Mouse (Mus musculus): ENCODE measurements around the gene Nckap5. TPM values are rescaled to one million over a fixed set of nuclear protein-coding genes. Genes with fewer than 3 reads are reported as not detected.

Gene Nckap5
- polyA plus RNA-seq, 1 experiment from 2014 or later = 8.8 TPM

- Histone ChIP-seq H3K9ac (no peak overlapping the region), H3K36me3 (no peaks in the 10 kb centered on the region), H3K4me3 (no peak overlapping the region), H3K4me2 (no peak overlapping the region), H3K27ac (no peak overlapping the region), H3K27me3 (no peaks in the 10 kb centered on the region), H3K4me1 (replicated peaks) (no peaks in the 10 kb centered on the region), H3K9me3 (replicated peaks) (no peaks in the 10 kb centered on the region)
- WGBS = 56% methylated on average over 2 of the region's 2 CpGs
- no peak for ATAC-seq (replicated peaks; ENCODE audit: insufficient number of reproducible peaks, insufficient read depth, low FRiP score, low read depth)
Observed at GRCm38 (mm10) chr1:125984570-125984969, 846.0 kb downstream of the Nckap5 start.

GRCm38 (mm10) chr1:125974649-125975048, 856.0 kb downstream of the Nckap5 start:
- no peak overlapping the region for H3K9ac ChIP-seq
- H3K9me3 ChIP-seq (replicated peaks) = no peaks in the 10 kb centered on the region
- H3K36me3 ChIP-seq = no peaks in the 10 kb centered on the region
- H3K27ac ChIP-seq = no peak overlapping the region
- H3K4me2 ChIP-seq = no peak overlapping the region
- no peak overlapping the region for H3K4me3 ChIP-seq
- no peak for ATAC-seq (replicated peaks; ENCODE audit: insufficient number of reproducible peaks, insufficient read depth, low FRiP score, low read depth)
- no peaks in the 10 kb centered on the region for H3K27me3 ChIP-seq
- no peaks in the 10 kb centered on the region for H3K4me1 ChIP-seq (replicated peaks)
- WGBS = 85% methylated on average over 3 of the region's 3 CpGs

GRCm38 (mm10) chr1:125971933-125972332, 858.7 kb downstream of the Nckap5 start:
- no peak overlapping the region for H3K4me3 ChIP-seq
- ATAC-seq (replicated peaks; ENCODE audit: insufficient number of reproducible peaks, insufficient read depth, low FRiP score, low read depth) = no peak
- WGBS = 75% methylated on average over 6 of the region's 6 CpGs
- H3K27me3 ChIP-seq = no peaks in the 10 kb centered on the region
- H3K9me3 ChIP-seq (replicated peaks) = no peaks in the 10 kb centered on the region
- no peak overlapping the region for H3K4me2 ChIP-seq
- 0 out of 2 replicates have a peak, but pooled peaks cover 2% of the 10 kb centered on the region for H3K4me1 ChIP-seq (replicated peaks)
- no peak overlapping the region for H3K9ac ChIP-seq
- no peaks in the 10 kb centered on the region for H3K36me3 ChIP-seq
- no peak overlapping the region for H3K27ac ChIP-seq

- no peak overlapping the region for H3K4me3 ChIP-seq
- H3K9ac ChIP-seq = no peak overlapping the region
- no peaks in the 10 kb centered on the region for H3K27me3 ChIP-seq
- WGBS = 73% methylated on average over 6 of the region's 6 CpGs
- ATAC-seq (replicated peaks; ENCODE audit: insufficient number of reproducible peaks, insufficient read depth, low FRiP score, low read depth) = no peak
- H3K4me2 ChIP-seq = no peak overlapping the region
- 0 out of 2 replicates have a peak, but pooled peaks cover 2% of the 10 kb centered on the region for H3K4me1 ChIP-seq (replicated peaks)
- H3K36me3 ChIP-seq = no peaks in the 10 kb centered on the region
- no peak overlapping the region for H3K27ac ChIP-seq
- no peaks in the 10 kb centered on the region for H3K9me3 ChIP-seq (replicated peaks)
Observed at GRCm38 (mm10) chr1:125967671-125968070, 862.9 kb downstream of the Nckap5 start.

- WGBS = 57% methylated on average over 3 of the region's 3 CpGs
- no peak overlapping the region for H3K9ac ChIP-seq
- no peaks in the 10 kb centered on the region for H3K36me3 ChIP-seq
- H3K4me3 ChIP-seq = no peak overlapping the region
- H3K9me3 ChIP-seq (replicated peaks) = no peaks in the 10 kb centered on the region
- no peaks in the 10 kb centered on the region for H3K4me1 ChIP-seq (replicated peaks)
- ATAC-seq (replicated peaks; ENCODE audit: insufficient number of reproducible peaks, insufficient read depth, low FRiP score, low read depth) = no peak
- no peaks in the 10 kb centered on the region for H3K27me3 ChIP-seq
- no peak overlapping the region for H3K4me2 ChIP-seq
- no peak overlapping the region for H3K27ac ChIP-seq
Observed at GRCm38 (mm10) chr1:125951026-125951425, 879.6 kb downstream of the Nckap5 start.

GRCm38 (mm10) chr1:125949076-125949475, 881.5 kb downstream of the Nckap5 start:
- H3K4me3 ChIP-seq = no peak overlapping the region
- 65% methylated on average over 6 of the region's 6 CpGs for WGBS
- no peak overlapping the region for H3K4me2 ChIP-seq
- H3K27me3 ChIP-seq = no peaks in the 10 kb centered on the region
- H3K36me3 ChIP-seq = no peaks in the 10 kb centered on the region
- H3K4me1 ChIP-seq (replicated peaks) = no peaks in the 10 kb centered on the region
- ATAC-seq (replicated peaks; ENCODE audit: insufficient number of reproducible peaks, insufficient read depth, low FRiP score, low read depth) = no peak
- no peak overlapping the region for H3K9ac ChIP-seq
- H3K9me3 ChIP-seq (replicated peaks) = no peaks in the 10 kb centered on the region
- H3K27ac ChIP-seq = no peak overlapping the region

- Histone ChIP-seq H3K4me2 (no peak overlapping the region), H3K4me1 (replicated peaks) (no peaks in the 10 kb centered on the region), H3K36me3 (no peaks in the 10 kb centered on the region), H3K4me3 (no peak overlapping the region), H3K9ac (no peak overlapping the region), H3K9me3 (replicated peaks) (no peaks in the 10 kb centered on the region), H3K27me3 (no peaks in the 10 kb centered on the region), H3K27ac (no peak overlapping the region)
- no peak for ATAC-seq (replicated peaks; ENCODE audit: insufficient number of reproducible peaks, insufficient read depth, low FRiP score, low read depth)
- 60% methylated on average over 9 of the region's 9 CpGs for WGBS
Observed at GRCm38 (mm10) chr1:125945136-125945535, 885.5 kb downstream of the Nckap5 start.

- no peaks in the 10 kb centered on the region for H3K9me3 ChIP-seq (replicated peaks)
- no peaks in the 10 kb centered on the region for H3K27me3 ChIP-seq
- H3K4me1 ChIP-seq (replicated peaks) = no peaks in the 10 kb centered on the region
- H3K9ac ChIP-seq = no peak overlapping the region
- no peak overlapping the region for H3K4me2 ChIP-seq
- H3K36me3 ChIP-seq = no peaks in the 10 kb centered on the region
- no peak overlapping the region for H3K4me3 ChIP-seq
- H3K27ac ChIP-seq = no peak overlapping the region
- no peak for ATAC-seq (replicated peaks; ENCODE audit: insufficient number of reproducible peaks, insufficient read depth, low FRiP score, low read depth)
- WGBS = 90% methylated on average over 1 of the region's 1 CpGs
Observed at GRCm38 (mm10) chr1:125943305-125943704, 887.3 kb downstream of the Nckap5 start.

GRCm38 (mm10) chr1:125925486-125925885, 905.1 kb downstream of the Nckap5 start:
- Histone ChIP-seq H3K9me3 (replicated peaks) (no peaks in the 10 kb centered on the region), H3K9ac (no peak overlapping the region), H3K36me3 (no peaks in the 10 kb centered on the region), H3K4me2 (no peak overlapping the region), H3K4me3 (no peak overlapping the region), H3K27ac (no peak overlapping the region), H3K4me1 (replicated peaks) (no peaks in the 10 kb centered on the region), H3K27me3 (no peaks in the 10 kb centered on the region)
- ATAC-seq (replicated peaks; ENCODE audit: insufficient number of reproducible peaks, insufficient read depth, low FRiP score, low read depth) = no peak
- 93% methylated on average over 10 of the region's 10 CpGs for WGBS

GRCm38 (mm10) chr1:125923062-125923461, 907.5 kb downstream of the Nckap5 start:
- no peak overlapping the region for H3K9ac ChIP-seq
- 51% methylated on average over 2 of the region's 2 CpGs for WGBS
- H3K27ac ChIP-seq = no peak overlapping the region
- H3K27me3 ChIP-seq = no peaks in the 10 kb centered on the region
- ATAC-seq (replicated peaks; ENCODE audit: insufficient number of reproducible peaks, insufficient read depth, low FRiP score, low read depth) = no peak
- H3K9me3 ChIP-seq (replicated peaks) = no peaks in the 10 kb centered on the region
- H3K36me3 ChIP-seq = no peaks in the 10 kb centered on the region
- H3K4me3 ChIP-seq = no peak overlapping the region
- H3K4me1 ChIP-seq (replicated peaks) = no peaks in the 10 kb centered on the region
- no peak overlapping the region for H3K4me2 ChIP-seq

- no peaks in the 10 kb centered on the region for H3K36me3 ChIP-seq
- no peak overlapping the region for H3K4me2 ChIP-seq
- H3K9me3 ChIP-seq (replicated peaks) = no peaks in the 10 kb centered on the region
- no peaks in the 10 kb centered on the region for H3K4me1 ChIP-seq (replicated peaks)
- no peak overlapping the region for H3K27ac ChIP-seq
- no peak for ATAC-seq (replicated peaks; ENCODE audit: insufficient number of reproducible peaks, insufficient read depth, low FRiP score, low read depth)
- H3K4me3 ChIP-seq = no peak overlapping the region
- WGBS = 94% methylated on average over 3 of the region's 3 CpGs
- H3K9ac ChIP-seq = no peak overlapping the region
- no peaks in the 10 kb centered on the region for H3K27me3 ChIP-seq
Observed at GRCm38 (mm10) chr1:125920696-125921095, 909.9 kb downstream of the Nckap5 start.

GRCm38 (mm10) chr1:125912601-125913600, 917.7 kb downstream of the Nckap5 start, which contains the start of gene Lypd1:
Lypd1 (minus strand) TSS chr1:125913101.
- Histone ChIP-seq H3K4me1 (replicated peaks) (peaks cover 22% of the 10 kb centered on the region), H3K36me3 (no peaks in the 10 kb centered on the region), H3K4me3 (peak within 1 kb of the TSS; percentile 52), H3K9me3 (replicated peaks) (no peaks in the 10 kb centered on the region), H3K27ac (no peak within 1 kb of the TSS), H3K9ac (peak within 1 kb of the TSS; percentile 44; the same call in 1 of the 2 replicates), H3K4me2 (peak within 1 kb of the TSS; percentile 95), H3K27me3 (peaks cover 44% of the 10 kb centered on the region)
- 9% methylated on average over 30 of the region's 30 CpGs for WGBS
- no peak for ATAC-seq (replicated peaks; ENCODE audit: insufficient number of reproducible peaks, insufficient read depth, low FRiP score, low read depth)

All from heart, embryonic 15.5 days (tissue).